Mouse (Mus musculus) midbrain, embryonic 11.5 days (tissue): ENCODE measurements around the gene Rplp0. TPM values are rescaled to one million over a fixed set of nuclear protein-coding genes. Genes with fewer than 3 reads are reported as not detected.

ENCODE experiments used
- ATAC-seq: fragments of 200-750 bp; cut with Nextera tagmentation; 2 replicates; pipeline ENCODE4 v1.8.0; 2017; ENCODE audit warnings: moderate TSS enrichment, moderate library complexity; ENCODE audit not compliant: low FRiP score
- DNase-seq: peaks from one replicate; pipeline ENCODE4 v3.0.0; 2015; ENCODE audit warnings: low spot score; ENCODE audit errors: missing footprints
- H3K27ac ChIP-seq: fragments of 300-500 bp; sonication (generic); 2 replicates; pipeline ENCODE4 v1.5.1; 2014; ENCODE audit warnings: low read depth, low read length
- H3K27me3 ChIP-seq: fragments of 300-500 bp; sonication (generic); 2 replicates; pipeline ENCODE4 v1.6.1; 2014; ENCODE audit warnings: mild to moderate bottlenecking, low read length, moderate library complexity, mixed read lengths; ENCODE audit not compliant: control insufficient read depth, insufficient read depth
- H3K36me3 ChIP-seq: fragments of 300-500 bp; sonication (generic); 2 replicates; pipeline ENCODE4 v1.6.1; 2014; ENCODE audit warnings: mild to moderate bottlenecking, low read length, moderate library complexity, mixed read lengths; ENCODE audit not compliant: control insufficient read depth, insufficient read depth
- H3K4me1 ChIP-seq: fragments of 300-500 bp; sonication (generic); 2 replicates; pipeline ENCODE4 v1.6.1; 2014; ENCODE audit warnings: low read length; ENCODE audit not compliant: control insufficient read depth, insufficient read depth
- H3K4me2 ChIP-seq: fragments of 300-500 bp; sonication (generic); 2 replicates; pipeline ENCODE4 v1.6.1; 2014; ENCODE audit warnings: mild to moderate bottlenecking, moderate library complexity
- H3K4me3 ChIP-seq: fragments of 300-500 bp; sonication (generic); 2 replicates; pipeline ENCODE4 v1.5.1; 2014; ENCODE audit warnings: low read depth, low read length
- H3K9ac ChIP-seq: fragments of 300-500 bp; sonication (generic); 2 replicates; pipeline ENCODE4 v1.6.1; 2014; ENCODE audit warnings: low read length
- H3K9me3 ChIP-seq: fragments of 300-500 bp; sonication (generic); 2 replicates; pipeline ENCODE4 v1.6.1; 2016; ENCODE audit warnings: low read length; ENCODE audit not compliant: control insufficient read depth
- WGBS: fragments of 180-500 bp; shearing (Covaris S2); extraction: QIAGEN DNeasy Blood & Tissue Kit; methylation state at CpG from one replicate; pipeline ENCODE4 v1.1.7; 2014; 5-methylcytosine and 5-hydroxymethylcytosine counted together
- polyA plus RNA-seq: library from polyadenylated mRNA; unstranded; fragments of >200 nt; fragmentation: Nextera tagmentation; extraction: Ambion mirVana; gene quantifications from 2 replicates; pipeline ENCODE4 v1.2.1, GENCODE M21; 2014

Rplp0 gene
- polyA plus RNA-seq: 1,161 and 1,182 TPM in 2 replicates

GRCm38 (mm10) chr5:115559237-115560101 is at the start of gene Rplp0:
TSS of gene Rplp0 (plus strand) at chr5:115559467.
- Histone ChIP-seq H3K27ac (peak within 1 kb of the TSS; percentile 59; the same call in 1 of the 2 replicates), H3K4me1 (peaks cover 13% of the 10 kb centered on the region), H3K9ac (peak within 1 kb of the TSS; percentile 98), H3K9me3 (no peaks in the 10 kb centered on the region), H3K36me3 (peaks cover 10% of the 10 kb centered on the region), H3K4me2 (peak within 1 kb of the TSS; percentile 85), H3K27me3 (no peaks in the 10 kb centered on the region), H3K4me3 (peak within 1 kb of the TSS; percentile 95)
- DNase-seq (peak; percentile 100), ATAC-seq (peak; percentile 99)
- WGBS: under 1% methylated on average over 77 of the region's 78 CpGs

- ATAC-seq (no peak), DNase-seq (peak; percentile 73)
- Histone ChIP-seq H3K36me3 (no peaks in the 10 kb centered on the region), H3K4me1 (peaks cover 28% of the 10 kb centered on the region), H3K9me3 (no peaks in the 10 kb centered on the region), H3K4me3 (no peak overlapping the region), H3K9ac (no peak overlapping the region), H3K27me3 (no peaks in the 10 kb centered on the region), H3K4me2 (no peak overlapping the region), H3K27ac (no peak overlapping the region)
- WGBS: 71% methylated on average over 15 of the region's 15 CpGs
Measured at GRCm38 (mm10) chr5:115509790-115510689, 49.2 kb upstream of the Rplp0 start.

DNA sequence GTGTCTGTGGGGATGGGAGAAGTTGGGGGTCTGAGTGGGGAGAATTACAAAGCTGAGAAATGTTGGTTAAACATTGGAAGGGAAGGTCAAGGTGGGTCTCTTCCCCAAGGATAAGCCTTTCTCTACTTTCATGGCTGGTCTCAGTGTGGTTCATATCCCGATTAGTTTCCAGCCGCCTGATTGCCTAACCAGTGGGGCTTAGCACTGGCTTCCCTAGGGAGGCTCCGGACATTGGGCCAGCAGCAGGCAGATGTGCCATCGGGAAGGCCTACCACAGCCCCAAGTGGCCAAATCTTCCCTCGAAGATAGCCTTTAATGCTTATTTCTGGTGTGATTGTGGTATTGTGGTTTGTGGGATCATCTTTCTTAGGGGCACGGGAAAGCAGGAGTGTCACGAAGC is 46.9 kb upstream of the Rplp0 start:
- no peak overlapping the region for H3K9ac ChIP-seq
- H3K9me3 ChIP-seq: no peaks in the 10 kb centered on the region
- ATAC-seq: no peak
- H3K4me2 ChIP-seq: no peak overlapping the region
- DNase-seq: no peak
- 89% methylated on average over 7 of the region's 7 CpGs for WGBS
- no peak overlapping the region for H3K4me3 ChIP-seq
- H3K36me3 ChIP-seq: no peaks in the 10 kb centered on the region
- peaks cover 25% of the 10 kb centered on the region for H3K4me1 ChIP-seq
- H3K27me3 ChIP-seq: no peaks in the 10 kb centered on the region
- no peak overlapping the region for H3K27ac ChIP-seq

DNA sequence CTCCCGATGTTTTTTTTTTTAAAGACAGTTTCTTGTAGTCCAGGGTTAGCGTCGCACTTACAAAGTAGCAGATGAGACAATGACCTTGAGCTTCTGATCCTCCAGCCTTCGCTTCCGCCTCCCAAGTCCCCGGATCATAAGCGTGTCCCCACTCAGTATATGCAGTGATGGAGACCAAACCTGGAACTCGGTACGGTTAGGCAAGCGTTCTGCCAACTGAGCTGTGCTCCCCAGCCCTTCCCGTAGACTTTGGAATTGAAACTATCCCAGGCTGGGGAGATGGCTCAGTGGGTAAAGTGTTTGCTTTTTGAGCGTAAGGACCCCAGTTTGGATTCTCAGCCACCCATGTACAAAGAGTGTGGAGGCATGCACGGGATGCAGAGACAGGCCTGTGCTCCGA is 46.0 kb upstream of the Rplp0 start:
- no peak overlapping the region for H3K4me3 ChIP-seq
- 95% methylated on average over 14 of the region's 14 CpGs for WGBS
- DNase-seq (peak; percentile 51), ATAC-seq (no peak)
- H3K27me3 ChIP-seq: no peaks in the 10 kb centered on the region
- H3K36me3 ChIP-seq: no peaks in the 10 kb centered on the region
- peaks cover 16% of the 10 kb centered on the region for H3K4me1 ChIP-seq
- no peak overlapping the region for H3K27ac ChIP-seq
- H3K9me3 ChIP-seq: no peaks in the 10 kb centered on the region
- H3K4me2 ChIP-seq: no peak overlapping the region
- no peak overlapping the region for H3K9ac ChIP-seq

DNA sequence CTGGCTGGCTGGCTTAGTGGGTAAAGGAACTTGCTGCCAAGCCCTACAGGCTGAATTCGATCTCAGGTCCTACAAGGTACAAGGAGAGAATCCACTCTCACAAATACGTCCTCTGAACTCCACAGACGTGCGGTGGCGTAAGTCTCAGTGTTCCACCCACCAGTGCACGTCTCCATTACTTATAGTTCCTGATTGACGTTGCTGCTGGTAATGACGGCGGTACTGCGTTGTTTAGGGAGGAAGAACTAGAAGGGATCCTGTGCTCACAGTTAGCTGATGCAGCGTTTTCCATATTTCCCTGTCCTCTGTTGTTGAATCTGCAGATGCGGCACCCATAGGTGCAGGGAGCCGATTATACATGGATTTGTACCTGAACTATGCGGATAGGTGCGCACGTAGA is 45.5 kb upstream of the Rplp0 start:
- WGBS: 93% methylated on average over 16 of the region's 16 CpGs
- no peak overlapping the region for H3K9ac ChIP-seq
- H3K27ac ChIP-seq: no peak overlapping the region
- H3K9me3 ChIP-seq: no peaks in the 10 kb centered on the region
- peak; percentile 31 for DNase-seq
- no peak overlapping the region for H3K4me2 ChIP-seq
- H3K4me1 ChIP-seq: peaks cover 12% of the 10 kb centered on the region
- H3K4me3 ChIP-seq: no peak overlapping the region
- no peaks in the 10 kb centered on the region for H3K27me3 ChIP-seq
- H3K36me3 ChIP-seq: no peaks in the 10 kb centered on the region
- ATAC-seq: no peak

- Histone ChIP-seq H3K36me3 (no peaks in the 10 kb centered on the region), H3K9me3 (no peaks in the 10 kb centered on the region), H3K4me2 (no peak overlapping the region), H3K4me1 (peaks cover 5% of the 10 kb centered on the region), H3K27ac (no peak overlapping the region), H3K9ac (no peak overlapping the region), H3K4me3 (no peak overlapping the region), H3K27me3 (no peaks in the 10 kb centered on the region)
- WGBS: 91% methylated on average over 6 of the region's 6 CpGs
- ATAC-seq: no peak
- DNase-seq: no peak
Measured at GRCm38 (mm10) chr5:115514346-115514745, 44.9 kb upstream of the Rplp0 start.

- Histone ChIP-seq H3K4me3 (no peak overlapping the region), H3K36me3 (no peaks in the 10 kb centered on the region), H3K4me2 (no peak overlapping the region), H3K9ac (no peak overlapping the region), H3K27me3 (no peaks in the 10 kb centered on the region), H3K27ac (no peak overlapping the region), H3K4me1 (peaks cover 2% of the 10 kb centered on the region; the same call in 1 of the 2 replicates), H3K9me3 (no peaks in the 10 kb centered on the region)
- 67% methylated on average over 20 of the region's 20 CpGs for whole genome bisulfite sequencing
- DNase-seq (peak; percentile 83), ATAC-seq (no peak)
Measured at GRCm38 (mm10) chr5:115514896-115515587, 44.2 kb upstream of the Rplp0 start.

DNA sequence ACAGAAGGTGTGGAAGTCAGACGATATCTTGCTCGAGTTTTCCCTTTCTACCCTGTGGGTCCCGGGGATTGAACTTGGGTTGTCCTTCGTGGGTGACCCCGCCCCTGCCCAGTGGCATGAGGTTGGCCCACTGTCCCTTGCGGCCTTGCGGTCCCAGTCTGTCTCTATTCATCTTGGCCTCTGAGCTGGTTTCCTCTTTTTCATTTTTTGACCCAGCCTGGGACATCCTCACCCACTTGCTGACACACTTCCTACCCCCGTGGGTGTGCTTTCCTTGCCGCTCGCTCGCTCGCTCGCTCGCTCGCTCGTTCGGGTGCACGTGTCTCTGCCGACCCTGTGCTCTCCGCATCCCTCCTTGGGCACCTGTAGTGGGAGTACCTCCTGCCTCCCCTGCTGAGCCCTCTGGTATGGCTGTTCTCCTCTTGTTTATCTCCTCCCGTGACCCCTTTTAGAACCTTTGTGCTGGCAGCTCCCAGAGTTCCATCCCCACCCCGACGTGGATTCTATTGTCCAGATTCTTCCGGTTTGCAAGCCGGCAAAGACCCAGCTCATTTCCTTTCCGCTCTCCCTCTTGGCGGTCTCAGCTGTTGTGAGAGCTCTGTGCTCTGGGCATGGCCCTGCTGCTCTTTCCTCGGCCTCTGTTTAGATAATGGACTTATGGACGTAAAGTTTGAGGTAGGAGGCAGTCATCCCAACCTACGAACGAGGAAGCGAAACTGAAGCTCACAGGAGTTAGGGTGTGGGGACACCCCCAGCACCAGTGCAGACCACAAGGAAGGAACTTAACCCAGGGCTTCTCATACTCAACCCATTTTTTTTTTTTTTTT is 43.0 kb upstream of the Rplp0 start:
- H3K4me3 ChIP-seq: no peak overlapping the region
- 0 out of 2 replicates have a peak, but pooled peaks cover 2% of the 10 kb centered on the region for H3K4me1 ChIP-seq
- no peaks in the 10 kb centered on the region for H3K36me3 ChIP-seq
- H3K27me3 ChIP-seq: no peaks in the 10 kb centered on the region
- no peak overlapping the region for H3K27ac ChIP-seq
- no peak for ATAC-seq
- H3K9me3 ChIP-seq: no peaks in the 10 kb centered on the region
- no peak overlapping the region for H3K9ac ChIP-seq
- no peak overlapping the region for H3K4me2 ChIP-seq
- WGBS: 84% methylated on average over 32 of the region's 32 CpGs
- peak; percentile 82 for DNase-seq
